Mouse (Mus musculus) cortical plate, adult 2 months (tissue): Measurements from ENCODE around the gene Lrsam1. TPM values are rescaled to one million over a fixed set of nuclear protein-coding genes. Genes with fewer than 3 reads are reported as not detected.

Experiments
- H3K27ac ChIP-seq: fragments of 200-500 bp; 2 replicates; pipeline ENCODE4 v1.5.1; 2012; ENCODE audit warnings: low read length, control low read depth, inconsistent platforms; ENCODE audit not compliant: insufficient read depth
- H3K4me1 ChIP-seq: fragments of 200-500 bp; 2 replicates; pipeline ENCODE4 v1.6.1; 2011; ENCODE audit warnings: low read length; ENCODE audit not compliant: control insufficient read depth, insufficient read depth
- H3K4me3 ChIP-seq: fragments of 200-500 bp; 2 replicates; pipeline ENCODE4 v1.5.1; 2011; ENCODE audit warnings: mild to moderate bottlenecking, low read length, control low read depth; ENCODE audit not compliant: insufficient read depth
- CTCF ChIP-seq: fragments of 200-500 bp; IDR thresholded peaks from 2 replicates; pipeline ENCODE4 v1.5.1; 2011; ENCODE audit warnings: mild to moderate bottlenecking, control low read depth, low read length; ENCODE audit not compliant: insufficient read depth; ENCODE audit errors: extremely low read depth
- POLR2A ChIP-seq: fragments of 200-500 bp; IDR thresholded peaks from 2 replicates; pipeline ENCODE4 v1.6.1; 2011; ENCODE audit warnings: mild to moderate bottlenecking, low read length, control low read depth; ENCODE audit not compliant: insufficient read depth; ENCODE audit errors: extremely low read depth
- polyA plus RNA-seq: library from polyadenylated mRNA; depleted of rRNA; stranded (reverse); fragments of >200 nt; gene quantifications from 2 replicates; pipeline ENCODE4 v1.2.3, GENCODE M21; 2012

Lrsam1 gene
- polyA plus RNA-seq, 1 experiment = 25.9 TPM

DNA sequence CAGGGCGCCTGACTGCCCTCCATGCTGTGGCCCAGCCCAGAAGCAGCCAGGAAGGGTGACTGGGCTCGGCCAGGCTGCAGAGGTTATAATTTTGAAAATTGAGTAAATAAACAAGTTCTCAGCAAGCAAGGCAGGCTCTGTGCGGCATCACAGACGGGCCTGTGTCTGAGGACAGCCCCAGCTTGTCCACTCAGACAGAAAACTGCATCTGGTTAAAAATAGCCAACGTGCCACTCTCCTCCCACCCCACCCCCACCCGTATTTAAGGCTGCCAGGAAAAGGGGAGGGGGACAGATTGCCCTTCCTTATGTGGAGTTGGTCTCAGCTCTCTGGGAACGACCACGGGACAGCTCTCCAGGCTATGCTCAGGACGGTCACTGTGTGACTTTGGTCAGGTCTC is 73.4 kb downstream of the Lrsam1 start:
- no peak overlapping the region for H3K27ac ChIP-seq
- TF ChIP-seq CTCF (no peak), POLR2A (no peak)
- H3K4me3 ChIP-seq = no peak overlapping the region
- H3K4me1 ChIP-seq = peaks cover 5% of the 10 kb centered on the region

DNA sequence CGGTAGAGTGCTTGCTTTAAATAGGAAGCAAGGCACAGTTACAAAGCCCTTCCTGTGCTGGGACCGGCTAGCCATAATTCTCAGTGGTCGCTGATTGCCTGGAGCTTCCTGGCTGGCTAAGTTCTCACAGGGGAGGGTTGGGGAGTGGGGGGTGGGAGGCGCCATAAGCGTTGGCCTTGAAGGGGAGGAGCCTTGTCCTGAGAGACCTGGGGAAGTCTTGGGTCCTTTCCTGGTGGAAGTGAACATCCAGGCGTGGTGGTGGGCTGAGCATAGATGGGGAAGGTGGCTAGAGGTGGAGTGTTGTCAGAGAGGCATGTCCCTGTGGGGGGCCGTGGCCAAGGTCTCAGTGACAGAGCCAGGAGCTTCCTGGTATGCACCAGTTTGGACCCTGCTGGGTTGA is 76.7 kb downstream of the Lrsam1 start:
- no peak overlapping the region for H3K27ac ChIP-seq
- H3K4me1 ChIP-seq = peaks cover 14% of the 10 kb centered on the region
- TF ChIP-seq POLR2A (no peak), CTCF (no peak)
- no peak overlapping the region for H3K4me3 ChIP-seq

DNA sequence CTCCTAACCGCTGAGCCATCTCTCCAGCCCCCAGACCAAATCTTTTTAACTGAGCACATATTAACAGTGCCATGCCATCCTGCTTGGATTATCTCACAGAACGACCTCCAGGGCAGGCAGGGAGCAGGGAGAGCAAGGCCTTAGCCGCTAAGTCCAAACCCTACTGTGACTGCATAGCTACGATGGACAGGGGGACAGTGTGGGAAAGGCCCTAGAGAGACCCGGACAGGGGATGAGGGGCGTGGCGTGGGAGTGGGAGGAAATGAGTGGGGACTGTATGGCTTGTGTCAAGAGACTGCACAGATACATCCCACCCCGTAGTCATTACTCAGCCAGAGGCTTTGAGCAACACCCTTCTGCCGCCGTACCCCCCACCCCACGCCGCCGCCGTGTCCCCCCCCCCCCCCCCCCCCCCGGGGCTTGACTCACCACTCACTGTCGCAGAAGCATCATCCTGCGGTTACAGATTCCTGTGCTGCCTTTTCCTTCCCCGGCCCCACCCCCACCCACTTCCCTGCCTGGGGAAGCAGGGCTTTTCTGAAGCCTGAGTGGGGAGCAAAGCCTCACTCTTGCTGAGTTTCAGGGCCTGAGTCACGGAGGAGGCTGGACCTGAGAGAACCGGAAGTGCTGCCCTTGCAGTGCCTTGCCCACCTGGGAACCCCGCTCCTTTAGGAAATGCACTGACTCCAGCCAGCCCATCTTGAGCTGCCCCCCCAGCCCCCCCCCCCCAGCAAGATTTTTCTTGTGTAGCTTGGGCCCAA is 79.0 kb downstream of the Lrsam1 start:
- Histone ChIP-seq H3K27ac (peak overlapping the region; percentile 6; the same call in 1 of the 2 replicates), H3K4me1 (peaks cover 12% of the 10 kb centered on the region), H3K4me3 (no peak overlapping the region)
- TF ChIP-seq CTCF = no peak
- no peak for TF ChIP-seq POLR2A

DNA sequence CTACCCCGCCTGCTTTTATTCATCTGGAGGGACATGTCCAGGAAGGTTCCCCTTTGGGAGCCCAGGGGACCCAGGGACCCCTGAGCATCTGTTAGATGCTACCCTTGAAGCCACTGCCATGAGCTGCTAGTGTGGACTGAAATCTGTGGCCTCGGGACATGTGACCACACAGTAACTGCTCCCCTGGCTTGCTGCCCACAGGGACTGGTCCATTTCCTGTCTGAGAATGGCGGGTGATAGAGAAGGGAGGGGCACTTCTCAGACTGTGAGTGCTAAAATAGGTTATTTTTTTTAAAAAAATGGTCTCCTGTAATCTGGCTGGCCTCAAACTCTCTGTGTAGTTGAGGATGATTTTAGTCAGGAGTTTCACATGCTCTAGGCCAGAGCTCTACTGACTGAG is 79.7 kb downstream of the Lrsam1 start:
- TF ChIP-seq POLR2A (no peak), CTCF (no peak)
- Histone ChIP-seq H3K4me1 (peaks cover 12% of the 10 kb centered on the region), H3K27ac (peak overlapping the region; percentile 60; the same call in 1 of the 2 replicates)

DNA sequence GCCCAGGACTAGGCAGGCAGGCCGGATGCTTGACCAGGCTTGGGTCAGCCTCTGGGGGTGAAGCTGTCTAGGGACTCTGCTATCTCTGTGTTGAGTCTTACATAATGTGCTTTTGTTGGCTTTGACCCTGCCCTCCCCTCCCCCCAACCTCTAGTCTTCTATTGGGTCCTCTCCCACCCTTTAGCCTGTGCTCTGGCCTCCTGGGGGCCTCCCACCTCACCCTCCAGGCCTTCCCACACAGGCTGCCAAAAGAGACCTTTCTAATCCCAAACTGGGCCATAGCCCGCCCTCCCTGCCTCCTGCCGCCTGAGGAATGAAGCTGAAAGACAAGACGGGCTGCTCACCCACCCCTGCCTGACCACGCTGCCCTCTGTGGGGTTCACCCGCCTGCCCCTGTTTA is 80.4 kb downstream of the Lrsam1 start:
- peak overlapping the region; percentile 60 for H3K27ac ChIP-seq
- no peak overlapping the region for H3K4me3 ChIP-seq
- no peak for TF ChIP-seq POLR2A
- no peak for TF ChIP-seq CTCF
- H3K4me1 ChIP-seq = peaks cover 12% of the 10 kb centered on the region

More for the DNA sequence above, 79.7 kb downstream of the Lrsam1 start:
- no peak overlapping the region for H3K4me3 ChIP-seq

DNA sequence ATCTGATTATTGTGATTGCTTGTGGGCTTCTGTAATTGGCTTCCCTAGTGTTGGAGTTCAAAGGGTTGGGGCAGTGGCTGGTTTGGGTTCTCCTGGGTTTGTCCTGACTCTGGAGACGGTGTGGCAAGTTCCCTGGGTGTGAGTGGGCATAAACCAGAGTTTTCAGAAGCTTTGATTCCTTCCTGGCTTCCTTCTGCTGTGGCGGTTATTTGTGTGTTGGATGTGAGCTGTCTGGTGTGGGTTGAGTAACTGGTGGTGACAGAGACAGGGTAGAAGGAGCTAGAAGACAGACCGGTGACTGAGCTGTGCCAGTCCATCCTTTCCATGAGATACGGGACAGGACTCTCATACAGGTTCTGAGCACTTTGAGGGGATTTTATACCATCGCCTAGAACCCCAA is 81.8 kb downstream of the Lrsam1 start:
- TF ChIP-seq POLR2A (no peak), CTCF (no peak)
- Histone ChIP-seq H3K4me1 (peaks cover 14% of the 10 kb centered on the region), H3K4me3 (no peak overlapping the region), H3K27ac (no peak overlapping the region)

DNA sequence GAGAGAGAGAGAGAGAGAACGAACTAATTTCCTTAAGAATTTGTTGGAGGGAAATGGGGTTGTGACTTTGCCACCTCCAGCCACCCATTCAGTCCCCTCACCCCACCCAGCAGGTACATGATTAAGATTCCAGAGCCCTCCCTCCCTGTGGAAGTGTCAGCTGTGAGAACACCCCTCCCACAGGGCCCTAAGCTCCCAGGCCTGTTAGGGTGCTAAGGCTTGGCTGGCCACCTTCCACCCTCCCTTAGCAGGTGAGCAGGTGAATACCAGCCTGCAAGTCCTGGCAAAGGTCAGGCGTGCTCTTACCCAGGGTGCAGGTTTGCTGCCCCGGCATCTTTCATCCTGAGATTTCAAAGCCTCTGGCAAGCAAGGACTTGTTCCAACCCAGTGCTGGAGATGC is 83.0 kb downstream of the Lrsam1 start:
- Histone ChIP-seq H3K4me1 (peaks cover 10% of the 10 kb centered on the region; the same call in 1 of the 2 replicates), H3K4me3 (peak overlapping the region; percentile 68; the same call in 1 of the 2 replicates), H3K27ac (no peak overlapping the region)
- TF ChIP-seq CTCF = no peak
- TF ChIP-seq POLR2A = no peak

DNA sequence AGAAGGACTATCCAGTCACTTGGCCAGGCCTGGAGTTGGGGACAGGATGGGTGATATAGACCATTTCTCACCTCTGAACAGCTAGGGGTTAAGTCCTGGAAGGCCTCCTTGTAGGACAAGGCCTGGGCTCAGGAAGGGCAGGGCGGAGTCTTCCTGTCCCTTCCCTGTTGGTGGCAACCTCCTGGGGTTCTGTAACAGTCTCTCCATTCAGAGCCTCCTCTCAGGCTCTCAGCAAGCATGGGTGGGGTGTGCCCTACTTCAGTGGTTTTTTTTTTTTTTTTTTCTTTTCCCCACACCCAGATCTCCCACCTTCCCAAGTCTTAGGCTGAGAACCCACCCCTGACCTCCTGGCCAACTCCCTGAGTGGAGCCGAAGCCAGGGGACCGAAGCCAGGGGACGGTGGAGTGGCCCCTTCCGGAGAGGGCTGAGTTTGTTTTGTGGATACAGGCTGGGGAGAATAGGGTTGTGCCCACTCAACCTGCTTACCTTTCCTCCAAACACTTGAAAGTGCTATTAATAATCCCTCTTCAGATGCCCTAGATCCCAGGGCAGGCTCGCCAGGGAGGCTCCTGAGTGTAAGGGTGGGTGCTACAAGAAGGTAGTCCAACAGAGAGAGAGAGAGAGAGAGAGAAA is 83.5 kb downstream of the Lrsam1 start:
- no peak for TF ChIP-seq CTCF
- TF ChIP-seq POLR2A = no peak
- Histone ChIP-seq H3K4me3 (peak overlapping the region; percentile 68), H3K27ac (peak overlapping the region; percentile 49; the same call in 1 of the 2 replicates), H3K4me1 (peaks cover 10% of the 10 kb centered on the region; the same call in 1 of the 2 replicates)

DNA sequence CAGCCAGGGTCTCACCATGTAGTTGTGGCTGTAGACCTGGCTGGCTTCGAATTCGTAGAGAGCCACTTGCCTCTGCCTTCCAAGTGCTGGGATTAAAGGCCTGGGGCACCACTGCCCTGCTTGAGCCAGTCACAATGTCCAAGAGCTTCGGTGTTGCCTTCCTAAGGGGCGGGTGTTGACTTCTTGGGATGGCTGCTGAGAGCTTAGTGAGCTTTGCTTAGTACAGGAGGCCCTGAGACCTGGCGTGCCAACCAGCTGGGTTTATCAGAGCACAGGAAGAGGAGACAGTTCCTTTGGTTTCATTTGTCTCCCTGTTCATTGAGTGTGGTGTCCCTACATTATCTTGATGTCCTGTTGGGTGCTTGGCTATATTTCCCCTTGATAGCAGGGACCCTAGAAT is 84.1 kb downstream of the Lrsam1 start:
- TF ChIP-seq POLR2A (no peak), CTCF (no peak)
- H3K4me1 ChIP-seq = peaks cover 10% of the 10 kb centered on the region; the same call in 1 of the 2 replicates

More for the DNA sequence above, 84.1 kb downstream of the Lrsam1 start:
- peak overlapping the region; percentile 68 for H3K4me3 ChIP-seq
- peak overlapping the region; percentile 49; the same call in 1 of the 2 replicates for H3K27ac ChIP-seq
